Mouse (Mus musculus): ENCODE data around the gene Sp6.
A peak's percentile ranks its signal among the peaks of the same experiment; 100 is the strongest.

Sp6 gene

DNA sequence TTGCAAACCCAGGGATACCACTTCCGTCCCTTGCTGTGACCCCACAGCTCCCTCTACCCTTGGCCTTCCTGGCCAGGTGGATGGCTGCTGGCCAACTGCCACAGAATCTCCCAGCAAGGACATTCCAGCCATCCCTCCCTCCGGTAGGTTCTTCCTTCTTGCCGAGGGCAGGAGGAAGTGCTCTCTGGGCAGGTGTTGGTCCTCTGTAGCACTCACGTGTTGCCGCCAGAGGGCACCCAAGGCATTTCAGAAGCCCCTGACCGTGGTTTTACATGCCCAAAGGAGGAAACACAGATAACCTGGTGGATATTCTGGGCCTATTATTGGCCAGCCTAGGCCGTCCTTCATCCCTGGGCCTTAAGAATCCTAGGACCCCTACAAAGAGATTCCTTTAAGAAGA is 30.8 kb upstream of the Sp6 start:
- DNase-seq (ENCODE audit: low read depth) = peak; percentile 86

DNA sequence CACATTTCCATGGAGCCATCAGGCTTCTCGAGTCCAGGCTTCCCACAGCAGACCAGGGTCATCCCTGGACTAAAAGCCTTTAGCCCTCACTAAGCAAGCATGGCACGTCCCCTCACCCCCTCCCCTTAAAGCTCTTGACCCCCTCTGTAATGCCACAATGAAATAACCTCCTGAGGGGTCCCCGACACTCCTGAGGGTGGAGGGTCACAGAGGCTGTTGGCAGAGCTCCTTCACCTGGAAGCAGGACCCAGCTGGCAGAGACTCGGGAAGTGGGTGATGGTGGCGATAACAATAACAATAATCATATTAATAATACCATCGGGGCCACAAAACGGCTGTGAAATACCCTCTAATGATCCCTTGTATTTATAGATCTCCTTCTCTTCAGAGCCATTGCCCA is 30.3 kb upstream of the Sp6 start, which contains the start of gene Sp2:
Sp2 (minus strand) TSS at position 101 of the 400 bp plus-strand sequence.
- no peak for DNase-seq (ENCODE audit: low read depth)

DNA sequence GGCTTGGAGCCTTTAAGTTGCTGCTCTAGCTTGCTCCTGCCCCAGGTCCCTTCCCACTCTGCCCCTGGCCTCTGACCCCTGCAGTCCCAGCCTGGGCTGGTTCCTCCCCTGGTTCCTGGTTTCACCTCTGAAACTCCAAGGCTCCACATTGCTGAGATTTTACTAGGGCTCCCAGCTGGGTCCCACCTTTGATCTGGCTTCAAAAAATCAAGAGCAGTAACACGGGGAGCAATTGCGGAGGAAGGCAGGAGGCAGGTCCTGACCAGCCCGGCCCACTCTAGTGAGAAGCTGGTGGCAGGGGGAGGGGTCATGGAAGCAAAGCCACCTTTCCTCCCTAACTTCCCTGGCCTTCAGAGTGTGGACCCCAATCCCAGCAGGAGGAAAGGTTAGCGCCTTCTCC is 28.3 kb upstream of the Sp6 start:
- no peak for DNase-seq (ENCODE audit: low read depth)

DNA sequence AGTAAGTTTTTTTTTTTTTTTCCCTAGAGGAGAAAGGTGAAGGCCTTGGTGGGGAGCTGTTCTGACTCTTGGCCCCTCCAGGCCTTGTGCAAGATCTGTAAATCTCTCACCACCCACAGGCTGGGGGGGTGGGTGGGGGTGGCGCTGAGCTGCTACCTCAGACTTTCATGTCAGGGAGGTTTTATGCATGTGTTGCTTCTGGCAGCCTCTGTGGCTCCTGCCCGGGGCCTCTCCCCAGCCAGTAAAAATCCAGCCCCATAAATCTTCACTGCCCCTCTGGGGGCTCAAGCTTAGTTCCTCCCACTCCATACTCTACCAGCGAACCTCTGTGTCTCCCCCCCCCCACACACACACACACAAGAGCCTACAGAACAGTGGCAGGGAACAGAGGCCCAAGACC is 26.7 kb upstream of the Sp6 start:
- no peak for DNase-seq (ENCODE audit: low read depth)

DNA sequence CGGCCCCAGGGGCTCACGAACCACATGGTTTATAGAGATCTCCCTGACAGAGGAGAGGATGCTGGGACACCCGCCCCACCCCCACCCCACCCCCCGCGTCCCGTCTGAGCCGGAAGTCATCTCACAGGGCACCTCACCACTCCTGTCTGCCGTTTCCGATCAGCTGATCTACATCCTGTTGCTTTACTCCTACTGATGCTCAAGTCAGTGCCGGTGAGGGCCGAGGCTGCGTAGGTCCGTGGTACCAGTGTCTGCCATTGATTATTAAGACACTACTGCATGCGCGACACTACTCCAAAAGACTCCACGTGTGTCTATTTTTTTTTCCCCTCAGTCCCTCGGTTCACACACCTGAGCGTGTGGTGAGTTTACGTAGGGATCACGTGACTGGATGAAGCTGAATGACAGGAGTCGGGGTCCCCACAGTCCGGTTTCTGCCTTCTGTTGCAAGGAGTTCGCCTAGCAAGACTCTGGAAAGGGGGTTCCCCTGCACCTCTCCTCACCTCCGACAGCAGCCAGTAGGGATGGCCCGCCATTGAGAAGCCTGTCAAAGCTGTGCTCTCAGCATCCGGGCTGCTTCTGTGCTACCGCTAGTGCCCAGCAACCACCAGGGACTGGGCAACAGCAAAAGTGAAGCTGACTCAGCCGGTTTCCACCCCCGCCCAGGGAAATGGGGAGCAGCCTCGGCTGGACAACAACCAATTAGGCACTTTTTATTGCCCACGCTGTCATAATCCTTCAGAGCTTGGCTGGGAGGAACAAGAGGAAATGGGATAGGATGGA is 25.1 kb upstream of the Sp6 start:
- peak; percentile 50 for DNase-seq (ENCODE audit: low read depth)

DNA sequence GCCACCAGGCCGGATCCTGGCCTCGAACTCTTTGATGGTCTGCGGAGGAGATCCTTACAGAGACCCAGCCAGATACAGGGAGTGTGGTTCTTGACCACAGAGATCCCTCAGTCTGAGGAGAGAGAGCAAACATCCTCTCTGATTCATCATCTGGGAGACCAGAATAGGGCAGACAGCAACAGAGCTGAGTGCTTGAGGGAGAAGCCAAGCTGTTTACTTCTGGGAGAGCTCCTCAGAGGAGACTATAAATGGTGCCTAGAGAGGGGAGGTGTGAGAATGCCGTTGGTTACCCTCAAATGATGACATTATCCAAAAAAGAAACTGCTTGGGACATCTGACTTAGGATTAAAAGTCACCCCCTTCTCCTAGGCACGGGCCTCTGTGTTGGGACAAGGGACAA is 21.7 kb upstream of the Sp6 start:
- peak; percentile 42 for DNase-seq (ENCODE audit: low read depth)

DNA sequence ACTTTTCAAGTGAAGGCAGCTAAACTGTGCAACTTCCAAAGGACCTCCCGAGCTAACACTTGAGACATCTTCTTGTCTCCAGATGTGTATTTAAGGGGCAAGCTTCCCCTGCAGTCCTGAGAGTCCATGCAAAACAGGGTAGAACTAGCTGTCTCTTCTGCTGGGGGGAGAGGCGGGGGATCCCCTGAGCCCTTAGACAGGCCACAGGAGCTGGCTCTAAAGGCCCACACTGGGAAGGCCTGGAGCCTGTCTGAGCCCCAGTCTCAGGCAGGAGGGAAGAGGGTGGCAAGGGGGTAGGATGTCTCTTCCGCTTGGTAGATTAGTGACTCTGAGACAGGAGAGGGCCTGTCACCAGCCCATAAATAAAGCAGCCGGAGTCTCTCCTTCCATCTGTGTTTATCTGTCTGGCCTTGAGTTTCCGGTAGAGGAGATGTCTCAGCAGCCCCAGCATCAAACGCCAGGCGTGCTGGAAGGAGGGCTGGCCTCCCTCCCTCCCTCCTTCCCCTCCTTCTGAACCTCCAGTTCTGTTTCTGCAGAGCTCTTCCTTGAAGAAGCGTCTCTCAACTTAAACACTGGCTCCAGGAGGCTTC is 20.4 kb upstream of the Sp6 start:
- DNase-seq (ENCODE audit: low read depth) = peak; percentile 84

DNA sequence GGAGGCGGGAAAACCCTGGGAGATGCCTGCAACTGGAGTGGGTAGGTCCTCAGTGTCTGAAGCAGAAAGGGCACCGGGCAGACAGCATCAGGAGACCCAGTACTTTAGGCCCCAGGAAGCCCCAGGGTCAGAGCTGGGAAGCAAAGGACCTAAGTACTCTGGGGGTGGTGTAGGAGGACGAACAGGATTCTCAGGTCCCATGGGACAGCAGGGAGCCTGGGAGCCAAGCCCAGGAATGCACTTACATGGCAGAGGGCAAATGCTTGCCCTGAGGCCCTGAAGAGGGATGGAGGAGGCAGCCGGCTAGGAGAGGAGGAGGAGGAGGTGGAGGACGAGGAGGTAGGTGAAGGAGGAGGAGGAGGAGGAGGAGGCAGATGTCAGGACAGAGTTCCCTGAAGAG is 18.2 kb upstream of the Sp6 start:
- DNase-seq (ENCODE audit: low read depth) = no peak

DNA sequence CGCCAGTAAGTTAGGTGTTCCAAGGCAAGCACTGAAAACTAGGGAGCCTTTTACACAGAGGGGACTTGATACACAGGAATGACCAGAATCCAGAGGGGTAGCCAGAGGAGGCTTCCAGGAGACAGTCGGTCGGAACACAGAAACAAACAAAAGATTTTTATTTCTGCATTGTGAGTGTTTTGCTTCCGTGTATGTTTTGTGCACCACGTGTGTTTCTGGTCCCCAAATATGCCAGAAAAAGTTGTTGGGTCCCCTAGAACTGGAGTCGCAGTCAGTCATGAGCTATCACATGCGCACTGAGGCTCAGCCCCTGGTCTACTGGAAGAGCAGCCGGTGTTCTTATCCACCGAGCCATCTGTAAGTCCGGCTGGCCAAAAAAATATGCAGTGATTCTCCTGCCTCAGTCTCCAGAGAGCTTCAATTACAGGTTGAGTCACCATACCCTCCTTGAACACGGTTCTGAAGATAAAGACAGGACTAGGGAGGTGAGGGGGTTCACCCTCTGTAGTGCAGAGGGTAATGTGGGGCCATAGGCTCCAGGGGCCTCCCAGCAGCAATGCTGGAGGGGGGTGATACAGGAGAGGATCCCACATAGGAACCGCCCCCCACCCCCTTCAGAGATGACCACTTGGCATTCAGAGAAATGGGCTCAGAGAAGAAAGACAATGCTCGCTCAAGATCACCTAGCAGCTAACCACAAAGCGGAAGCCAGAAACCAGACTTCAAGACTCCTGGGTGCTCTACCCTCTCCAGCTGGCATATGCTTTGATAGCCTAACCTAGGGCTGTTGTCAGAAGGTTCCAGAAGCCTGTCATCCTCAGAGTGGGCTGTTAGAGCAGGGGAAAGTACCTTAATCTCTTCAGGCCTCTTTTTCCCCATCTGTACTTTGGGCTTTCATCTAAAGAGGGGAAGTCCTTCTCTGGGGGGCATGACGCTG is 17.1 kb upstream of the Sp6 start:
- peak; percentile 20 for DNase-seq (ENCODE audit: low read depth)

DNA sequence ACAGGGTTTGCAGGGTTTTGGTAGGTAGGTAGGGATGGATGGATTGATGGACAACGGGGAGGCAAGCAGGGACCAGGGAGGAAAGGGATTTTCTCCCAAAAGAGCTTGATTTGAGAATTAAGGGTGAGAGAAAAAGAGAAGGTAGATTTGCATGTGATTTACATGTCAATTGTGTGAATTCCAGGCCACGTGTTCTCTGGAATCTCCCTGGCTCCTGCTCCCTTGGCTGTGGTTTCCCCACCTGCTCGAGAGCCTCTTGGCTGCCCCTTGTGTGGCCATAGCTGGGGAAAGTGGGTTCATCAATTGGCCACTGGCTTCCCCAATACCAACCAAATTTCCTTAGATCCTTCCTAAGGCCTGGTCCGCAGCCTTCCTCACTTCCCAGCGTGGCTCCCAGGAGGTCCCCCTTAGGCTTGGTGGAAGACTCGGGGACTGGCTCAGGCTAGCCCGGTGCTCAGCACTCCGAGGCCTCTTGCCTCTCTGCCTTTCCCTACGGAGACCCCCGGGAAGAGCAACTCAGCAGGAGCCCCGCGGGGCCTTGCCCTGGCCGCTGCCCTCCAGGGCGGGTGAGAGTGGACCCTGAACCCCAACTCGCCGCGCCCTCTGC is 16.3 kb upstream of the Sp6 start:
- DNase-seq (ENCODE audit: low read depth) = no peak

DNA sequence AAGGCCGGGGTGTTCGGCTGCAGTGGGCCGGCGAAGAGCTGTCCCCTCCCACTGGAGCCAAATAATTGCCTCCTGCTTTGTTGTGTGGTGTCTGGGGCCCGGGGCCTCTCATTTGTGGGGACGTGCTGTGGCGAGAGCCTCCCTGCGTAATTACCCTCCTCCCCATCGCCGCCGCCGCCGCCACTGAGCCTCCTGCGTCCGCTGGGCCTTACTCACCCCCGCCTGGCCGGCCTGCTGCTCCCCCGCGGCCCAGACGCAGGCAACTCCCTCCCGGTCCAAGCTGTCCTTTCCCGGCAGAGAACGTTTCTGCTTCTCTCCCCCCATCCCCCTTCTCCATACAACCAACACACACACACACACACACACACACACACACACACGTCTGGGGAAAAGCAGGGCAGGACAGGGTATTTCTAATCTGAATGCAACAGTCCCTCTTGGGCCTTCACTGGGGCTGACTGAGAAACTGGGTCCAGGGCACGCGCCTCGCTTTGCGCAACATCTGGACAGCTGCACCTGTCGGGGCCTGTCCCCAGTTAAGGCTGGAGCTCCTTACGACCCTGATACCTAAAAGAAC is 15.7 kb upstream of the Sp6 start:
- no peak for DNase-seq (ENCODE audit: low read depth)

DNA sequence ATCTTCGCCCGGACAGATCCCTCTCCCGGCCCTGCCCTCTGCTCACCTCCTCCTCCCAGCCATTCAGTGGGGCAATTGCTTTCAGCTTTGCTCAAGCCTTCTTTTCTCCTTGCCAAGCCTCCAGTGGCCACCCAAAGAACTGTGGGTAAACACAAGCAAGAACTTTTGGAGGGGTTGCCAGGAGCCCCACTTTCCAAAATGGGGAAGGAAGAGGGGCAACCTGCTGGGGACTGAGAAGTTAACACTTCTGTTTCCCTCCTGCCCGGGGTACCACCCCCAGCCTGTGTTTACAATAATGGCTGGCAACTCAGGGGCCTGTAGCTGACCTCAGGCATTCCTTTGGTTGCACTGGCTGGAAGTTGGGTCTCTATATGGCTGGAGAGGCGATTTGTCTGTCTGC is 10.0 kb upstream of the Sp6 start:
- DNase-seq (ENCODE audit: low read depth) = no peak

DNA sequence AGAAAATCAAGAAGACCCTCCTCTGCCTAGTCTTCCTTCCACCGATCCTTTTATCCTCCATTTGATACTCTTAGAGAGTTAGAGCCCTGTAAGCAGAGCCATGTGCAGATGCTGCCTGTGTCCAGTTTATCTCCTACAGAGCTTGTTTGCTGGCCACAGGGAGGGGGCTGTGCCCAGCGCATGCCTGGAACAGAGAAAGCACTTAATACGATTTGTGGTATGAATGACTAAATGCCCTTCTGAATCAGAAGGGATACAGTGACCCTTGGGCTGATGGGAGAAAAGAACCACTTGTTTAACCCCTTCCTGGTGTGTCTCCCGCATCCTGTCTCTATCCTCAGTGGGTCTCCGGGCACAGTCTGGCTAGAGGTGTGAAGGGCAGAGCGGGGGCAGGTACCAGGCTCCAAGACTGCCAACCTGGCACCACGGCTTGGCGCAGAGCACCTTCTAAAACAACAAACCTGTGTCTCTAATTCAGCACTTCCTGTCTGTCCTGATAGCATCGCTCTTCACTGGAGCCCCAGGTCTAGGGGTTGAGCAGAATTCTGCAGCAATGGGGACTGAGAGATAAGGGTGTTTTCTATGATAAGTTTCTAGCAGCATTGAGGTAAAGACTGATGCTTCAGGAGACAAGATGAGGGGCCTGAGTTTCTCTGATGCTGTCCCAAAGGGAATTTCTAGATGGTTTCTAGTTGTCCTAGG is 6.0 kb upstream of the Sp6 start:
- peak; percentile 59 for DNase-seq (ENCODE audit: low read depth)

DNA sequence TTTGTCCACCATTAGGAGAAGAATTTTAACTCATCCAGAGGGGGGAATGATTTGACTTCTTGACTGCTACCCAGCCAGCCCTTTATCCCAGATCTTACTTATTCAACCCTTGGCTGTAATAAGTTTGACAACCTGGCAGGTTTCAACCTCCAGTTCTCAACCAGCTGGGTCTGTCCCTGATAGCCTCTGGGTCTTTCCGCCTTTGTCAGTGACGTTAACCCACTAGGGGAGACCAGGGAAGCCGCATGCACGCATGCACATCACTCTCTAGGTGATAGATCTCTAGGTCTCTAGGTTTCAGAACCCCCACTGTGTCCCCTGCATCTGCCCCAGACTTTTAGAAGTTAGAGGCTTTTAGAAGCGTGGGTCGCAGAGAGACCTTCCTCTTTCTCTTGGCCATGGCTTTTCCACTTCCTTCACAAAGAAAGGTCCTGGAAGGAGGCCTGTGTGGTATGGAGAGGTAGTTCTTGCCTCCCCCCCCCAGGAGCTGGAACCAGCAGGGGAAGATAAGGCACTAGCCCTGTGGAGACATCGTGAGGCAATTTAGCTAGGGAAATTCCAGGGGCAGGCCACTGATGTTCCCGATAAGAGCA is 3.9 kb upstream of the Sp6 start:
- no peak for DNase-seq (ENCODE audit: low read depth)

DNA sequence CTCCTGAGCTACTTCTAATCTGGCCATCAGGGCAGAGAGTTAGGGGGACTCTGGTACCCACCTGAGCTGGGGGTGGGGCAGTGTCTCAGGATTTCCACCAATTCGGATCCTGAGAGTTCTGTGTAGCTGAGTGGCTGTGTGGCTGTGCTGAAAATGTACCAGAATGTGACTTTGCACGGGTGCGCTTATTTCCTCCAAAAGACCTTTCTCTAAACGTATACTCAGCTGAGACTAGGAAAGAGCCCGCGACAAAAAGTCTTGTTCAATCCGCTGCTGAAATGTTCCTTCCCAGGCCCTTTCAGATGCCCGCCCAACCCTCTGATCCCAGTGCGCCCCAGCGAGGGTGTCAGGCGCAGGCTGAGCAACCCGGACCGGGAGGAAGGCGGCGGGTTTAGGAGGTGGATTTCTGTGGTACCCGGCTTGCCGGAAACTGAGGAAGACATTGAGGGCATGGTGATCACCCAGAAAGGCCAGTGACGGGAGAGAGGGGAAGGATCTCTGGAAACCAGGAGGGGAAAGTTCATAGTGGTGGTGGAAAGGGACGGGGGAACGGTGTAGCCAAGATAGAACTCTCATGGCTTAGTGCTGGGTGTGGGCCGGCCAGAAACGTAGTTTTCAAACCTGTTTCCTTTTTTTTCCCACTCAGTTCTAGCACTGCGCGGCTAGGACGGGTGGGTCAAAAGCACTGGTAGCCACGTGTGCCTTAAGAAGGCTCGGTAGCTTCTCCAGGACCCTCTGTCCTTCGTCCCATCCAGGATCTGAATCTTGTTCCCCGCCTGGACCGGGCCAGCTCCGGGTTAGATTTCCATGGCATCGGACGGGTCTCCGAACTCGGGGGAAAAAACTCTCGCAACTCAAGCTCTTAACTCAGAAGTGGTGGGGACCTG is 4.7 kb downstream of the Sp6 start:
- no peak for DNase-seq (ENCODE audit: low read depth)

DNA sequence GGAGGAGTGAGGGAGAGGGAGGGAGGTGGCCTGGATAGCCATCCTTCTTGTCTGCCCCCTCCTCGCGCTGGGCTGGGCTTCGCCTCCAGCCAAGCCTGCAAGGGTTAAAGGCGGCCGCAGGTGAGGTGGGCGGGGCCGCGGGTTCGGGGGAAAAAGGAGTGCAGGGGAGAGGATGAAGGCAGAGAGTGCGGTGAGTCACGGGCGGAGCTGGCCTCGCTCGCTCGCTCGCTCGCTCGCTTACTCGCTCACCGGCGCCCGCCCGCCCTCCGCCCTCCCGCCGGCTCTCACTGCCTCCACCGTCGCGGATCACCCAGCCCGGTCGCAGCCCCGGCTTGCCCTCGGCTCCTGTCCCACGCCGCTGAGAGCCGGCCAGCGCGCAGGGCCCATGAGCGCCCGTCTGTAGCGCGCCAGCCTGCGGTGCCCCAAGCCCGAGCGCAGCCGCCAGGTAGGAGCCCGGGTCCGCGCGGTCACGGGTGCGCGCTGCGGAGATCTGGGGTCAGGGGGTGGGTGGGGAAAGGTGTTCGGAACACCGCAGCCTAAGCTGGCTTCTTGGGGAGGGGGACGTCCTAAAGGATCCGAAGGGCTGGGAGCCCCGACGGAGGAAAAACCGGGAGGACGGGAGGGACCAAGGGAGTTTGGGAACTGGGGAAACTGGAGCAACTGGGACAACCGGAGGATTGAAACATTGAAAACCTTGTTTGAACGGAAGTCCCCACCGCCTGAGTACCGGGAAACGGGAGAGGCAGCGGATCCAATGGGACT is 5.6 kb downstream of the Sp6 start:
- DNase-seq (ENCODE audit: low read depth) = no peak

DNA sequence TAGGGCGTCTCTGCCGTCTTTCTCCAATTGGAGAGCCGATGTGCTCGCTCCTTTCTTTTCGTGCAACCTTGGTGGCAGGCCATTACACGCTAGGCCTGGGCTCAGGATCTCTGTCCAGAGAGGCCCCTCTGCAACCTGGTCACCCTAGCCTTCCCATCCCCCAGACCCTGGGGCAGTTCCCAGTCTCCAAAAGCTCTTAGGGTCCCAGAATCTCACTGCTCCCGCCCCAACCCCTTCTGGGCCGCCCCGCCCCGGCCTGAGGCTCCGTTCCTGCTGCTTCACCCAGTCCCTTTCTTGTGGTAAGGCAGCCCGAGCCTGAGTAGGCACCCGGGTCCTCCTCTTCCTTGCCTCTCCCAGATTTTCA is 6.1 kb downstream of the Sp6 start:
- no peak for DNase-seq (ENCODE audit: low read depth)

DNA sequence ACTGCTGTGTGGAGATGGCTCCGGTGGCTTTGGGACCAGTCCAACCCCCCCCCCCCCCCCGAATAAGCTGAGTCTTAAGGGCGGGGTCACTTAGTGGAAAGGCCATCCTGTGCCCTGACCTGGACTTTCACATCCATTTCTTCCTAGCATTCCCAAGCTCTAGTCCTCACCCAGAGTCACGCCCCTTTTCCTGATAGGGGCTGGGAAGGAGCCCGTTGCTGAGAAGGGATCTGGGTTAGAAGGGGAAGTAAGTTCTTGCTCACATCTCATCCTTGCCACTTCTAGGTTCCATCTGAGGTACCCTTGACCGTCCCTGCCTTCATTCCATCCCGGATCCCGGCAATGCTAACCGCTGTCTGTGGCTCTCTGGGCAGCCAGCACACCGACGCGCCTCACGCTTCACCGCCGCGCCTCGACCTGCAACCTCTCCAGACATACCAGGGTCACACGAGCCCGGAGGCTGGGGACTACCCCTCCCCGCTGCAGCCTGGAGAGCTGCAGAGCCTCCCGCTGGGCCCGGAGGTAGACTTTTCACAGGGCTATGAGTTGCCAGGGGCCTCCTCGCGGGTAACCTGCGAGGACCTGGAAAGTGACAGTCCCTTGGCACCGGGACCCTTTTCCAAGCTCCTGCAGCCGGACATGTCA is 8.0 kb downstream of the Sp6 start:
- DNase-seq (ENCODE audit: low read depth) = no peak

Data from 416B (cell line).